ENCODE assay signal across 9 mouse cellular contexts in the genomic region with DNA sequence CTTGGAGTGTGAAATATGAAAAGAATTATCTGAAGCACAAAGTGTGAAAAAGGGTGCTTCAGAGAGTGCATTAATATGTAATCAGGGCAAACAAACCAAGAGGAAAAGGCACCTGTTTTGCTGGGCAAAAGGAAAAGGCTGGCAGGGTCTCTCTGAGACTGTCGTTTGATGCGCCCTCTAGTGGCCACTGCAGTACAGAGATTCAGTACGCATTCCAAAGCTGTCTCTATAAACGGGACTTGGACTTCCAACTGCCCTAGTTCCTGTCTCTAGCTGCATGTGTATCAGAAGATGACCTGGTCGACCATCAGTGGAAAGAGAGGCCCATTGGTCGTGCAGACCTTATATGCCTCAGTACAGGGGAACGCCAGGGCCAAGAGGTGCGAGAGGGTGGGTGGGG. TPM values are rescaled to one million over a fixed set of nuclear protein-coding genes. Genes with fewer than 3 reads are reported as not detected.
A peak's percentile ranks its signal among the peaks of the same experiment; 100 is the strongest.
DNase-seq lines count a peak whose midpoint lies in the region; ATAC-seq and TF ChIP-seq lines count a peak whose summit lies in the region.
"Had no signal": no experiment of that assay in that cellular context is flagged by ENCODE, and none has a peak within 500 bp of the region (broad histone marks: within the 10 kb centered on the region; RNA-seq: fewer than 3 reads in every experiment).

No protein-coding gene starts in this region.

- H3K36me3 ChIP-seq in kidney, postnatal 0 days (ENCODE audit: insufficient read depth, low read length), result no peaks in the 10 kb centered on the region
- no peaks in the 10 kb centered on the region for H3K36me3 ChIP-seq in liver, postnatal 0 days (replicated peaks; ENCODE audit: insufficient read depth, low read length)
- H3K36me3 ChIP-seq in testis, adult 2 months (ENCODE audit: control insufficient read depth, insufficient read depth, low read length), result no peaks in the 10 kb centered on the region

- WGBS in kidney, postnatal 0 days, result 15% methylated on average over 8 of the region's 8 CpGs
- 18% methylated on average over 8 of the region's 8 CpGs for WGBS in liver, postnatal 0 days (ENCODE audit: insufficient replicate concordance)

- TF ChIP-seq EP300 in liver, postnatal 0 days (IDR thresholded peaks at IDR 0.05; ENCODE audit: low read depth), result no peak

- no peak overlapping the region for H3K9ac ChIP-seq in kidney, postnatal 0 days (ENCODE audit: low read depth, low read length)
- no peak overlapping the region for H3K9ac ChIP-seq in liver, postnatal 0 days (replicated peaks)

- H3K4me1 ChIP-seq in kidney, postnatal 0 days (replicated peaks; ENCODE audit: insufficient read depth, low read length), result no peaks in the 10 kb centered on the region
- H3K4me1 ChIP-seq in liver, postnatal 0 days (ENCODE audit: insufficient read depth), result no peaks in the 10 kb centered on the region; the same call in 1 of the 2 replicates
- no peaks in the 10 kb centered on the region for H3K4me1 ChIP-seq in testis, adult 2 months (ENCODE audit: control insufficient read depth, insufficient read depth, low read length)

- DNase-seq in A20 (ENCODE audit: low read depth, low spot score), result peak; percentile 44
- DNase-seq in adipocyte (ENCODE audit: low spot score), result peak; percentile 79
- DNase-seq in embryo, embryonic 11 days, result peak; percentile 85
- peak; percentile 36 for DNase-seq in heart, adult 8-10 months (ENCODE audit: low spot score)
- peak; percentile 87 for DNase-seq in kidney, postnatal 0 days (ENCODE audit: low spot score)
- peak; percentile 77 for DNase-seq in liver, postnatal 0 days

- H3K4me3 ChIP-seq in kidney, postnatal 0 days (replicated peaks; ENCODE audit: low read depth, low read length), result no peak overlapping the region
- H3K4me3 ChIP-seq in liver, postnatal 0 days (ENCODE audit: low read depth, low read length), result no peak overlapping the region
- no peak overlapping the region for H3K4me3 ChIP-seq in testis, adult 2 months (ENCODE audit: control insufficient read depth, low read depth, low read length)
- H3K4me3 ChIP-seq: erythroblast, embryonic 14.5 days had no signal

- no peaks in the 10 kb centered on the region for H3K9me3 ChIP-seq in kidney, postnatal 0 days (replicated peaks; ENCODE audit: low read length)
- H3K9me3 ChIP-seq in liver, postnatal 0 days (ENCODE audit: low read length), result no peaks in the 10 kb centered on the region

- 0 out of 2 replicates have a peak, but pooled peaks have one; percentile 71 for ATAC-seq in kidney, postnatal 0 days (replicated peaks; ENCODE audit: low FRiP score, low read depth)
- no peak; the same call in 1 of the 2 replicates for ATAC-seq in liver, postnatal 0 days
- ATAC-seq in neutrophil, adult 5-6 weeks (ENCODE audit: extremely low read depth, insufficient number of reproducible peaks, low FRiP score, poor library complexity, severe bottlenecking), result peak; percentile 81

- H3K27me3 ChIP-seq in kidney, postnatal 0 days (ENCODE audit: insufficient read depth, low read length), result no peaks in the 10 kb centered on the region
- no peaks in the 10 kb centered on the region for H3K27me3 ChIP-seq in liver, postnatal 0 days (ENCODE audit: insufficient read depth, low read length)
- no peaks in the 10 kb centered on the region for H3K27me3 ChIP-seq in testis, adult 2 months (ENCODE audit: control insufficient read depth, insufficient read depth, low read length)

- no peak for TF ChIP-seq POLR2A in testis, adult 2 months (IDR thresholded peaks at IDR 0.05; ENCODE audit: control insufficient read depth, low read depth, low read length)

- H3K4me2 ChIP-seq in kidney, postnatal 0 days (ENCODE audit: low read length), result no peak overlapping the region
- no peak overlapping the region for H3K4me2 ChIP-seq in liver, postnatal 0 days (ENCODE audit: low read depth, low read length)

- no peak overlapping the region for H3K27ac ChIP-seq in kidney, postnatal 0 days
- H3K27ac ChIP-seq in liver, postnatal 0 days (ENCODE audit: low read depth), result no peak overlapping the region
- H3K27ac ChIP-seq in testis, adult 2 months (ENCODE audit: control insufficient read depth, insufficient read depth, low read depth, low read length), result no peak overlapping the region

- TF ChIP-seq CTCF in kidney, postnatal 0 days (IDR thresholded peaks at IDR 0.05; ENCODE audit: low read depth), result peak; percentile 89
- peak; percentile 90 for TF ChIP-seq CTCF in liver, postnatal 0 days (IDR thresholded peaks at IDR 0.05; ENCODE audit: low read depth)
- TF ChIP-seq CTCF in testis, adult 2 months (IDR thresholded peaks at IDR 0.05; ENCODE audit: control insufficient read depth, insufficient read depth, insufficient replicate concordance, low read depth, low read length), result peak; percentile 73; the same call in 1 of the 2 replicates

RNA-seq across cellular contexts. Expression of a gene that starts 58.7 kb away (rescaled TPM):
- 1 to 10 TPM; 3.6 to 4.8 (median 4.4) TPM for total RNA-seq in heart, adult 8-10 months (2022)
- polyA plus RNA-seq in kidney, postnatal 0 days (2015; fragmentation: Nextera tagmentation; extraction: Ambion mirVana), result 8.4 and 8.9 TPM in 2 replicates
- 4.8 and 6.0 TPM in 2 replicates for polyA plus RNA-seq in liver, postnatal 0 days (2015; fragmentation: Nextera tagmentation; extraction: Ambion mirVana)
- 23.6 and 24.4 TPM in 2 replicates for total RNA-seq in neutrophil, adult 5-6 weeks (2017)
- polyA plus RNA-seq in testis, adult 2 months (2012; rRNA removed), result 41.7 and 43.2 TPM in 2 replicates

Comparison
In these comparisons a context has a peak if more than half of its experiments do, and no peak if none do; other contexts are left out.
1. DNase-seq: peak in every context shown above with its lines; median percentile 87 in kidney, postnatal 0 days; 85 in embryo, embryonic 11 days; 79 in adipocyte; 77 in liver, postnatal 0 days; 44 in A20; 36 in heart, adult 8-10 months.